Mouse (Mus musculus) cerebellum, postnatal 25 days (tissue): ENCODE results near the gene Sf3b2.
"Not testable (repeated sequence)": the region's sequence is repeated elsewhere in the genome, so short reads cannot be mapped to it uniquely, and the experiment has no call there.

Source experiments
- DNase-seq, 2 experiments: peaks; one replicate each; pipeline ENCODE4 v3.0.0; 2021; ENCODE audit warnings: mixed read lengths in 2 of 2

Sf3b2 gene

GRCm38 (mm10) chr19:5272801-5273733, 22.2 kb downstream of the Sf3b2 start, which contains the start of gene Pacs1:
Gene Pacs1, minus strand, starts transcription at chr19:5273119.
- DNase-seq: peak; percentile 87 to 93

DNA sequence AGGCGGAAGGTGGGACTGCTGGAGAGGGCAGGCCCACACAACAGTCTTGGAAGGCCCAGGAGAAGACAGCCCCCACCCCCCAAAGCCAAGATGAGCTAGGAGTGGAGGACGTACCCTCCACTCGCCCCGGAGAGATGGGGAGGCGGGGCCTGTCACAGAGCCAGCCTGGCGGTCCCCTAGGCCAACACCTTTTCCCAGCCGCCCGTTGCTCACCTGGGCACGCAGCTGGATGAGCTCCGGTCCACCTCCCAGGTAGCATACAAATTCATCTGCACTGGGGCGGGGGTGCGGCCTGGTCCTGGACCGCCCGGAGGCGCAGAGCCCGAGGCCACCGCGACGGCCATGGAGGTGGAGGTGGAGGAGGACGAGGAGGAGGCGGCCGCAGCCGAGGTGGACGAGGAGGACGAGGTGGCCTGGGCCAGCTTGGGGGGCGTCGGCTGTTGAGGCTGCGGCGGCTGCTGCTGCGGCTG, 22.9 kb downstream of the Sf3b2 start:
- DNase-seq: peak; percentile 53 to 67

- no peak for DNase-seq
Observed at GRCm38 (mm10) chr19:5271430-5271829, 23.8 kb downstream of the Sf3b2 start.

DNA sequence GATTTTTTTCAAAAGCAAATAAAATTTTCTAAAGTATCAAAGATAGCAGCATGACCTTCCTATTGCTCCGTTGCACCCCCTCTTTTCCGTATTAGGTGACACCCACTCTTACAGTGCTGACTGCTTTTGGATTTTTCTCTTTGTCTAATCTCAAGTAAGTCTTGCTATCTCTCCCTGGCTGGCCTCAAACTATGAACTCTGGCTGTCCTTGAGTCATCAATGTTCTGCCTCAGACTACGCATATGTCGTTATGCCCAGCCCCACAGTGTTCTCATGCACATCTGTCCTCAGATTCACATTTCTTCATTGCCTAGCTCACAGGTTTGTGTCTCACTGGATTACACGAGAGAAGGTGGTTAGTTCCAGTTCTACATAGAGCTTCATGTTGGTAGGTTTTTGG, 25.9 kb downstream of the Sf3b2 start:
- DNase-seq: no peak

DNA sequence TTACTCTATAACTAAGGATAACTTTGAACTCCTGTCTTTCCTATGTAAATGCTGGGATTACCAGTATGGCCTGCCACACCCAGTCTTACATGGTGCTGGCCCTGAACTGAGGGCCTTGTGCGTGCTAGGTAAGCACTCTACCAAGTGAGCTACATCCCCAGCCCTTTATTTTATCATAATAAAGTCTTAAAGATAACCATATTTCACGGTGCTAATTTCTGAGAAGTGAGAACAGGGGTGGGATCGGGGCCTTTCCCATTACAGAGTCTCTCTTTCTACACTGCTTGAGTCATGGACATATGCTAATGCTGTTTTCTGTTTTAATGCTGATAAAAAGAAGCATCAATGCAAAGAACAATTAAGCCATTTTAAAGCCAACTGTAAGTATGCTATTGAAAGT, 26.4 kb downstream of the Sf3b2 start:
- no peak for DNase-seq

GRCm38 (mm10) chr19:5268017-5268416, 27.2 kb downstream of the Sf3b2 start:
- DNase-seq: no peak

GRCm38 (mm10) chr19:5267015-5267414, 28.2 kb downstream of the Sf3b2 start:
- no peak for DNase-seq

- DNase-seq: no peak
Observed at GRCm38 (mm10) chr19:5257140-5257539, 38.1 kb downstream of the Sf3b2 start.

DNA sequence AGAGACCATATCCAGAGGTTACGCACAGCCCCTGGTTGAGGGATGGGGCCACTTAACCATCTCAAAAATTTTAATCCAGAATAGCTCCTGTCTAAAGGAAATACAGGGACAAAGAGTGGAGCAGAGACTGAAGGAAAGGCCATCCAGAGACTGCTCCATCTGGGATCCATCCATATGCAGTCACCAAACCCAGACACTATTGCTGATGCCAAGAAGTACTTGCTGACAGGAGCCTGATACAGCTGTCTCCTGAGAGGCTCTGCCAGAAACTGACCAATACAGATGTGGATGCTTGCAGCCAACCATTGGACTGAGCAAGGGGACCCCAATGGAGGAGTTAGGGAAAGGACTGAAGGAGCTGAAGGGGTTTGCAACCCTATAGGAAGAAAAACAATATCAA, 58.3 kb downstream of the Sf3b2 start:
- not testable (repeated sequence) for DNase-seq

DNA sequence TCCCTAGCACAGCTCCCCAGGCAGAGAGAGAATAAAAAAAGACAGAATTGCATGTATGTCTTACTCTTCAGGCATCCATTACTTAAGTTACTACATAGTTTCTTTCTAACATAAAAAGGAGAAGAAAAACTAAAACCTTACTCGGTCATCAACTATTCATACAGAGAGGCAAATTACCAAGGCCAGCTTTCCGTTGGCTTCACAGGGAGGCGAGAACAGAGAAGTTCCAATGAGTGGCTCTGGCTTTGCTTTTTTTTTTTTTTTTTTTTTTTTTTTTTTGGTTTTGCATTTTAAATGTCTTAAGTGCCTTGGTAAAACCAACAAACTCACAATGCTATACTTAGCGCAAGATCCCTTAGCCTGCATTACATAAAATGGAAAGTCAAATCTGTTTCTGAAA, 62.6 kb downstream of the Sf3b2 start:
- no peak for DNase-seq

DNA sequence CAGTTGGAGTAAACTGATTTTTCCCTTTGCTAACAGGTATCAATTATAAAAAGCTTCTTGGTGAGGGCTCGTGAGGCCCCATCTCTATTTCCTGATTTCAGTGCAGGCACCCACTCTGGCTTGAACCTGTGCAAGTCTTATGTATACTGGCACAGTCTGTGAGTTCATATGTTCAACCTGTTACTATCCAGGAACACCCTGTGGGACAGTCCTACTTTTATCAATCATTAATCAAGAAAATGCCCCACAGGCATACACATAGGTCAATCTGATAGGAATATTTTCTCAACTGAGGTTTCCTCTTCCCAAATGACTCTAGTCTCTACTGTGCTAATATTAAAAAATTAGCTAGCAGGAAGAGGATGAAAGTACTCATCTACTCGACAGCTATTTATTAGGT, 65.1 kb downstream of the Sf3b2 start:
- no peak for DNase-seq

- DNase-seq: no peak
Observed at GRCm38 (mm10) chr19:5224624-5225023, 70.6 kb downstream of the Sf3b2 start.

DNA sequence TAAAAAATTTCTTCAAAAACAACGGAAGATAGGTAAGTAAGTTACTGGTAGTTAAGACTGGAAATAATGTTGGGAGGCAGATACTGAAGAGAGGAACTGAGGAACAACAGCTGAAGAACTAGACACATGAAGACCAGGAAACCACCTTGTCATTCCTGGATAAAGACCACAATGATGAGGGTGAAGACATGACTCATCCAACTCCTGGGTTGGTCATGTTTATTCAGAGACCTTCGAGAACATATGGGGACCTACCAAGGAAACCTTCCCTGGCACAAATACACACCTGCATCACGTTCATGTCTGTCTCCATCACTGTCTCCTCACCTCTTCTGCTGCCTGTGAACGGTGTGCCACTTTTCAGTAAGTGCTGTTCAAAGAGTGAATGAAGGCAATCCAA, 71.2 kb downstream of the Sf3b2 start:
- no peak for DNase-seq
